Mouse (Mus musculus) ES-Bruce4 (cell line): Measurements from ENCODE around the gene Jam3.

Experiments used
- CTCF ChIP-seq: IDR thresholded peaks from one replicate; pipeline ENCODE4 v1.8.1; 2011; ENCODE audit warnings: low read depth, low read length
- EP300 ChIP-seq: IDR thresholded peaks from 2 replicates; pipeline ENCODE4 v1.6.1; 2011; ENCODE audit warnings: low read depth, low read length; ENCODE audit not compliant: insufficient read depth
- POLR2A ChIP-seq: IDR thresholded peaks from one replicate; pipeline ENCODE4 v1.8.1; 2011; ENCODE audit warnings: low read length; ENCODE audit not compliant: insufficient read depth

GRCm38 (mm10) chr9:27153861-27154260 lies 1.4 kb downstream of the Jam3 start:
- TF ChIP-seq CTCF (no peak), POLR2A (no peak), EP300 (no peak)
